Mouse (Mus musculus): ENCODE measurements around the gene Alad.

Gene Alad

DNA sequence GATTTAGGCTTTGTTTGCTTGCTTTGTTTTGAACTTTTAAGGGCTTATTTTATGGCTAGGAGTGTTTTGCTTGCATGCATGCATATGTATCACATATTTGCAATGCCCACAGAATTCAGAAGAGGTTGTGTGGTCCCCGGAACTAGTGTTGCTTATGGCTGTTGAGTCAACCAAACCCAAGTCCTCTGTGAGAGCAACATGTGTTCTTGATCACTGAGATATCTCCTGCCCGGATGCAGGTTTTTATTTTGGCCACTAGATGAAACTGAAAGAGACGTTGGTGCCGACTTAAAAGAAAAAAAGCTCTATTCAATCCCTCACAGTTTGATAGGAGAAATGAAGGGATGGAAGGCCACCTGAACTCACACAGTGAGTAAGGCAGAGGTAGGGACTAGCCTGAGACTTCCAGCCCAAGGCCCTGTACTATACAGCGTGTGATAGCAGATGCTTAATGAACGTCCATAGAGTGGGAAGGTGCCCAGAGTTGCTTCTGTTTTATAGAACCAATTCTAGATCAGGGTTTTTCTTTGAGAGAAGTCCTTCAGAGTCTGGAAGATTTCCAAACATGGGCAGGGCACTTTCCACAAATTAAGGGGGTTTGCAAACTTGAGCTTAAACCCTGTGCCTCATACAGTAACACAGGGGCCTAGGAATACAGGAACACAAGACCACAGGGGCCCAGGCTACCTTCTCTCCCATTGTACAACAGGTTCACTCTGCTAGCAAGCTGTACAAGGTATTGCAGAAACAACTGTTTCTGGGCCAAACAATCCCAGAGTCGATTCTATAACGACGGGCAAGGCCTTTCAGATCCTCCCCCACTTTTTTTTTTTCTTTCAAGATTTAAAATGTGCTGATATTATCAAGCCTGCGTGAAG, 1.9 kb downstream of the Alad start:
- DNase-seq (ENCODE audit: low read depth, low spot score), result no peak

DNA sequence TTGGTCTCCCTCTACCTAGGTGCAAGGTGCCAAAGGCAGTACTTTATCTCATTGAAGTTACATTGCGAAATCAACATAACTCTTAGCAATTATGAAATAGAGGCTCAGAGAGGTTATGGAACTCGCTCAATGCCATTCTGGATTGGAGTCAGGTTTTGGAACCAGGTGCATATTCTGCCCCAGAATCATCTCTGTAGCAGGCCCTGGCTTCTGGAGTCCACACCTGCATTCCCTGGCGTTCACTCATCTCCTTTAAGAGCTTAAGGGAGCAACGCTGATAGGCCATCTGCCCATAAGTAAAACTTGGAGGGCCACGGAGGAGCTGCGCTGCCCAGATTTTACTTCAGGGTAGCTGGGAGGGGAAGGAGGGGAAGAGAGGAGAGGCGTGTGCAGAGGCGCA, 2.7 kb downstream of the Alad start:
- DNase-seq (ENCODE audit: low read depth, low spot score), result no peak

DNA sequence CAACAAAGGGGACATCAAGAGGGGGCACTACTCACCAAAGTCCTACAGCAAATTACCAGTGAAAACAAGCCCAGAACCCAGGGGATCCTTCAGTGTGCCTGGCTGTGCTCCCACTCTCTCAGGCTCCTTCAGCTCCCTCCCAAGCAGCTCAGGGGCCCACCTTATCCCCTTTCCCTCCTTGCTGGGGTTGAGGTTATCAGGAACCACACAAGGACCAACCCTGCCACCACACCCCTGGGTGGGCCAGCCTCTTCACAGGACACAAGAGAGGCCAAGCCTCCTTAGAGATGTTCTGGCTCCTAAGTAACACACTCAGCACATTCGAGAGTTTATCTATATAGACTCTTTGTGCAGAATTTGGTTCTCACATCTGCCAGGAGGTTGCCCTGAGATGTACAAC, 3.1 kb downstream of the Alad start:
- no peak for DNase-seq (ENCODE audit: low read depth, low spot score)

DNA sequence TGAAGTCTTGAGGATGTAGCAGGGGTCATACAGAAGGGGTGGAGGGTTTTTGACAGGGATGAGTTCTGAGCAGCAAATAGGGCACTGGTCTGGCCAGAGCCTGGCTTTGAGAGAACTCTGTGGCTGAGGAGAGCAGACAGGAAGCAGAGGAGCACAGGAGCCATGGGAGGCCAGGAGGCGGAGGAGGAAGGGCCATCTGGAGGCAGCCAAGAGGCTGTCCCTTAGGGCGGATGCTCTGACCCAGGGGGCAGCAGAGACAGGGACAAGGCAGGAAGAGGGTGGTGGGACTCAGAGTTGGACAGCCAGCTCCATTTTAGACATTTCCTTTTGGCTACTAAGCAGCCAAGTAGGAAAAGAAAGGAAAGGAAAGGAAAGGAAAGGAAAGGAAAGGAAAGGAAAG, 3.6 kb downstream of the Alad start:
- DNase-seq (ENCODE audit: low read depth, low spot score), result no peak

DNA sequence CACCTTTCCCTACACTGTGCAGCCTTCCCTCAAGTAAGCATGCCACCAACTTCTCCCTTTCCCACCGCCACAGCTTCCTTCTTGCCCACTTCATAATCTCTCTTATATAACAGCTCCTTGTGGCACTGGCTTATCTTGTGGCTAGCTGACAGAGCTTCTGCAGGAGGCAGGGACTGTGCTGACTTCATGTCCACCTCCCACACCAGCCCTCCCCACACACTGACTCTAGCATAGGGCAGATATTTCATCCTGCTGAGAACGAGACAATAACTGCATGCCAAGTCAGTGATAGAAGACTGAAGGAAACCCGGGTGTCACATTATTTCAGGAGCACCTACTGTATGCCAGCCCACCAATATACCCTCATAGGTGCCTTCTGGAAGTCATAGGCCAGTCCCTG, 4.2 kb downstream of the Alad start:
- DNase-seq (ENCODE audit: low read depth, low spot score), result no peak

DNA sequence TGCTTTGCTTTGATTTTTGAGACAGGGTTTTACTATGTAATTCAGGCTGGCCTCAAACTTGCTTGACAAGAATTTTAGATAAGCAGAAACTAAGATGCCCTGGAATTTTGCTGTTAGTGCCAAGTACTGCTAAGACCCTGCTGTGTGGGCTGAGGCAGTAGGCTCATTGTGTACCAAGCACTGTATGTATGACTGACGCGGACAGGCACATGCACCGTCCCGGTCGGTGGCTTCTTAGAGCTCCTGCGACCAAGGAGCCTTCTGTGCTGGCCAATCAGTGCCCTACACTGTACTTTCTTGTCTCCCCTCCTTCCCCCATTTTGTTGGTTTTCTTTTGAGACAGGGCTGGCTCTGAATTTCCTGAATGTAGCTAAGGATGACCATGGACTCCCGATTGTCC, 4.7 kb downstream of the Alad start:
- DNase-seq (ENCODE audit: low read depth, low spot score), result no peak

DNA sequence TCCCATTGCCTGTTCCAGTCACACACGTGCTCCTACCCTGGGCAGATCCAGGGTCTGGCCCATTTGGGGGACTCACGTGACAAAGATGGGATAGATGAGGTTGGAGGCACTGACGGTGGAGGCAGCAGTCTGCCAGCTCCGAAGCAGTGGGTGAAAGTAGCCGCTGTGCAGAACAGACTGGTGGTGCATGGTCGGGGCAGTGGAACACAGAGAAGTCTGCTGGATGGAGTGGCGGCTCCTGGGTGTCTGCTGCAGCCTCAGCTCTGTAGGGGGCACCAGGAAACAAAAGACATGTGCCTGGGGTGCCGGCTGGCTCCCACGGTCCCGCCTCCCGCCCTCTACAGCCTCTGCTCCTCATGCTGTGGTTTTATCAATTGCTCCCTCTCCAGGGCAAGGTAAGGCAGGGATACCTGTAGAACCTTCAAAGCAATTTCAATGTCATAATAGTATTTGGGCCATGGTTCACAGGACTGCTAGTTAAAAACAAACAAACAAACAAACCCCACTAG, 5.7 kb downstream of the Alad start:
- DNase-seq (ENCODE audit: low read depth, low spot score), result no peak

DNA sequence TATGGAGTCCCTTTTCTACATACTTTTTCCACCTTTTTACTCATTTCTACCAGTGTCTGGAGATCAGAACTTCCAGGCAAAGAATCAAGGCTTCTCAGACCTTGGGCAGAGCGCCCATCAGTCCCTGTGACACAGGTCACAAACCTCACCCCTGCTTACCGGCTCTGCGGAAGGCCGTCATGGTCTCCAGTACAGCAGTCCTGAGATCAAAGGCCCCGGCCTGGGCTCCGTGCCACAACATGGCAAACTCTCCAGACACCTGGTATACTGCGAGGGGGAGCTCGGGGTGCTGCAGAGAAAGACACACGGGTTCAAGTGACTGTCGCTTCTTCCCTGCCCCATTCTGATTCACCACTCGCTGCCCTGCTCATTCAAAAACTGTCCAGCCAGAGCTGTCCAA, 9.8 kb downstream of the Alad start:
- DNase-seq (ENCODE audit: low read depth, low spot score), result no peak

DNA sequence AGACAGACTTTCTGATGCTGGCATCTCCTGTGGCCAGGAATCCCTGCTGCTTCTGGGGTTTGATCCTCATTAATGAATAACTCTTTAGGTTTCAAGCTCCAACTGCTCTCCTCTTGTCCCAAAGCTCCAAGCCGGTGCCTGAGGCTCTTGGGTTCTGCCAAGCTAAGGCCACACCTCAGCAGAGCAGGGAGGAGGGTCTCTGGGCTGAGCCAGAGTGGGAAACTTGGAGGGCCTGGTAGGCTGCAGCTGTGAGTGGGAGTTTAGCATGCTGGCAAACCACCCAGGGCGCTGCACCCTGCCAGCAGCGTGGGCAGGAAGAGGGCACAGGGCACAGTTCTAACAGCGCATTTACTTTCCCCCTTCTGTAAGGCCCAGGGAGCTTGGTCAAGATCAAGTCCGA, 10.9 kb downstream of the Alad start:
- no peak for DNase-seq (ENCODE audit: low read depth, low spot score)

DNA sequence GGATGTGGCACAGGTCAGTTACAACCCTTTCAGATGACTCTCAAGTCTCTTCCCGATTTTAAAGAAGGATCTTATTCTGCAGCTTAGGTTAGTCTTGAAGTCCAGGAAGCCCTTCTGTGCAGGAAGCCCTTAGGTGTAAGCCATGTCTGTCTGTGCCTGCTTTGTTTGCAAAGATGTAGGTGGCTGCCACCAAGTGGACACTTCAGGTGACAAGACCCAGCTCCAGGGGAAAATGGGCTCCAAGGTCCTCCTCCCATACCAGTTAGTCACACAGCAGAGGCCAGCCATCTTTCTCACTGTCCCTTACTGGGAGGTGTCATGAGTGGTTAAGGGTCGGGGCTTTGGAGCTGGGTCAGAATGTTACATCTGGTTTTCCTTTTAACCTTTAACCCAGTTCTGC, 12.9 kb downstream of the Alad start:
- peak; percentile 69 for DNase-seq (ENCODE audit: low read depth, low spot score)

DNA sequence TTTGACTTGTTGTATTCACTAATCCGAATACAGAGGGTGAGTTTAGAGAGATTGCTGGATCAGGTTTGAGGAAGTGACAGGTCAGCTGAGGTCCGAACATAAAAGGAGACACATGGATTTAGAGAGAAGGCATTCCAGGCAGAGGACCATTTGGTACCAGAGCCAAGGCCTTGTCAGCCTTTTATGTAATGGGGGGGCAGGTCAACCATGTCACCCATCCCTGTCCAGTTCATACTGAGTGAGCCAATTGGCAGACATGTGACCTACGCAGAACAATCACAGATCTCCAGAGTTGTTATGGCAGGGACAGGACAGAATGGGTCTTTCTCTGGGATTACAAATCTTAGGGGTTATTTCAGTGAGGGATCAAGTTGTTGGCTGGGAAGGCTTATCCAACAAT, 13.7 kb downstream of the Alad start:
- no peak for DNase-seq (ENCODE audit: low read depth, low spot score)

DNA sequence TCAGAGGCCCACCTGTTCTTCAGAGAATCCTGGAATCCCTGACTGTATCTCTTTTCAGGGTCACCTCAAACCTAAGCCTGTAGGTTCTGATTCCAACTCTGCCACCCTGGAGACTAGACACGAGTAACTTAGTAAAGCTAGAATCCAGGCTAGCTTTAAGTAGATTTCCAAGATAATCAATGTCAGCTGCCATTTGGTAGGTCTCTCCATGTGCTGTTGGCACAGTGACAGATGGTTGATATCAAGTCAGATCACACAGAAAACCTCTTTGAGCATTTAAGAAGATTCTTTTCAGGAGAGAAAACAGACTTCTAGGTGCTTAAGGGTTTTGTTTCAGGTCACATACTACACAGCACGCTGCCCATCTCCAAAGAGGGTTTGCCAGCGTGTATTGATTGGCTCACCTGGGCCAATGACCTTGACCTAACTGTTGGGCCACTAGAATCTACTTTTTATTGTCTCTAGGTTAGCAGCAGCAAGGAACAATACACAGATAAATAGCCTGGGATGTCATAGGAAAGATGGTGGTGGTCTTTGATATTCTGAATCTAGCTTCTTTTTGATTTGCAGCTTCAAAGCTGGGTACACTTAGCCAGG, 16.2 kb downstream of the Alad start, which contains the start of gene Hdhd3:
Hdhd3 (minus strand) TSS at position 94 of the 597 bp plus-strand sequence.
- DNase-seq (ENCODE audit: low read depth, low spot score), result no peak

DNA sequence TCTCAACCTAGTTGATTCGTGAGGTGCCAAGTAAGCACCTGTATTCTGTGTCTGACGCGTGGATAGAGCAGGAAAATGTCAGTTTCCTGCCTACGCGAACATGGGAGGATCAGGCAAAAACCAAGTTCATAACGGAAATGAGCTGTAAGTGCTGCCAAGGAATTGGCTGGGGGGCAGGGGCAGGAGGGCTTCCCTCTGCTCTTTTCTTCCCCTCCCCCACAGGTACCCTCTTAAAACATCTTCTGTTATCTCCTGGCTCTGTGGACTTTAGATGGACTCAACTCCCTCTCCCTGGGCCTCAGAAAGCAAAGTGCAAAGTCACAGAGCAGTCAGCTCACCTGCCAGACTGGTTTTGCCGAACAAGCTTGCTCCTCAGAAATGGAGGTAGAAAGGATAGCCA, 16.7 kb downstream of the Alad start:
- DNase-seq (ENCODE audit: low read depth, low spot score), result peak; percentile 41

DNA sequence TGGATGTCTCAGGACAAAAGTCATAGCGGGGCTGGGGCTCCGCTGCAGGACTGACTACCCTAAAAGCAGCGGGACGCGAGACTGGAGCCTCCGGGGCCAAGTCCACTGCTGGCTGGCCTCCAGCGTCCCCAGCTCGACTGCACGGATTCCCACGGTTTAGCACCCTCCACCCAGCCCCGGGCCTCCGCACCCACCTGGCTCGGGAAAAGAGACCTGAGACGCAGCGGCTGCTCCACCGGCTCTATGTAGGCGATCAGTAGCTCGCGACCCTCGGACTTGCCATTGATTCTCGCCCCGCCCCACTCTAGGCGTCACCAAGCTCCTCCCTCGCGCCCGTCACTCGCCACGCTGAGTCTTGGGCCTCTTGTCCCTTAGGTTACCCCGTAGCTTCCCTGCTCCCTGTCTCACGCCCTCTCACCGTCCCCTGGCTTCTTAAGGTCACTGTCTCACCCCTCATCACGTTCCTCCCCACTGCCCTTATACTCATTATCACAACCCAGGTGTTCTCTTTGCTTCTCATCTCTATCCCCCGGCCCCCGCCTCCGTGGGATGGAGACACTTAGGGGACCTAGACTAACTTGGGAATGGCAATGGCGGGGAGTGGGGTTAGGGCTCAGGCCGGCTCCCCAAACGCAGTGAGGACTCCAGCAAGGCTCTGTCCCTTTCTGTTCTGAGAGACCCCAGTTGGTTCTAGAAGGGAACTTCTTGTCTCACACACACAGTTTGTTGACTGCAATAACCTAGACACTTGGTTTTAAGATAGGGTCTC, 17.6 kb downstream of the Alad start:
- DNase-seq (ENCODE audit: low read depth, low spot score), result peak; percentile 81

DNA sequence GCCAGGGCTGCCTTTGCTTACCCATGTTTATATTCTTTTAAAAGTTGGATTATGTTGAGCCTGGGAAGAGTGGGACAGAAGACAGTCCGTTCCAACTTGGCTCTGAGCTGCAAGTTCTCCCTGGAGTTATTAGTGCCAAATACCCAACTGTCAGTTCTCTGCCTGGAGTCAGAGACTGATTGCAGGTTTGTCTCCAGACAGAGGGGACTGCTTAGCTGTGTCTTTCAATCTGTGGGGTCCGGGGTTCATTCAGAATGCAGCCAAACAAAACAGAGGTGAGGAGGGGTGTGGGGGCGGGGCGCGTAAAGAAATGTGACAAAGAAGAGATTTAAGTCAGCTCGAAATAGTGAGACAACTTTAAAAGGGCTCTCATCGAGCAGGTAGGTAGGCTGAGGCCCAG, 18.2 kb downstream of the Alad start:
- DNase-seq (ENCODE audit: low read depth, low spot score), result no peak

DNA sequence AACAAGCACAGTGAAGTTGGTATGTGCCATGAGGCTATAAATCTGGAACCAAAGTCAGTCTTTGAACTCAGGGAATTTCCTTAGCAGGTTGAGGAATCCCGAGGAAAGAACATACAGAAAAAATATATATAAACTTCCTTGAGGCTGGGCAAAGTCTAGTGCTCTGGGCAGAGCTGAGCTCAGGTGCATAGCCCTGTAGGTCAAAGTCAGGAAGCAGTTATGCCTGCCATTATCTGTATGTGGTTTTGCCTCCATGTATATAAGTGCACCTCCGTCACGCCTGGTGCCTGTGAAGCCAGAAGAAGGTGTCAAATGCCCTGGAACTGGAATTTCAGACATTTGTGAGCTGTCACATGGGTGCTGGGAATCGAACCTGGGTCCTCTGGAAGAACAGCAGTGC, 18.9 kb downstream of the Alad start:
- DNase-seq (ENCODE audit: low read depth, low spot score), result no peak

DNA sequence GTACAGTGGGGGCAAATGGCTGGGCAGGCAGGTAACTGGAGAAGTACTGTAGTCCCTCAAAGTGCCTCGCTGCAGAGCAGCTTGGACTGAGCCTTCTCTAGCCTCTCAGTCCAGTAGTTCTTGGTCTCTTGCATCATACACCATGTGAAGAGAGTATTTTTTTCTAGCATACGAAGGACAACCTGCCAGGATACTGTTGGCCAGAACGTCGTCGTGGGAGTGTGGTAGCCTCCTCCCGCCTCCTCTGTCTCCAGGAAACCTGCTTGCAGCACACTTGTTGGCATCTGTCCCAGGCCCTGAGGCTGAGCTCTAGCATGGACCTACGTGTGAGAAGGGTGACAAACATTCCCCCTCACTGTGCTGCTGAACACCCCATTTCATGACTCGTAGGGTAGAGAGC, 22.9 kb downstream of the Alad start:
- no peak for DNase-seq (ENCODE audit: low read depth, low spot score)

DNA sequence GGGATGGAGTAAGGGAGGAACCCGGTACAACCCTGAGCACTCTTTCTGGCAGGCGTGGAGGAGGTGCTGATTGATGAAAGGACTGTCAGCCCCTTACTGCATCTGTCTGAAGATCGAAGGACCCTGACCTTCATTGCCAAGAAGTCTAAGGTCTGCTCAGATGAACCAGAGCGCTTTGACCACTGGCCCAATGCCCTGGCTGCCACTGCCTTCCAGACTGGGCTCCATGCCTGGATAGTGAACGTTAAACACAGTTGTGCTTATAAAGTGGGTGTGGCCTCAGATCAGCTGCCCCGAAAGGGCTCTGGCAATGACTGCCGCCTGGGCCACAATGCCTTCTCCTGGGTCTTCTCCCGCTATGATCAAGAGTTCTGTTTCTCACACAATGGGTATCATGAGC, 23.8 kb downstream of the Alad start:
- DNase-seq (ENCODE audit: low read depth, low spot score), result no peak

DNA sequence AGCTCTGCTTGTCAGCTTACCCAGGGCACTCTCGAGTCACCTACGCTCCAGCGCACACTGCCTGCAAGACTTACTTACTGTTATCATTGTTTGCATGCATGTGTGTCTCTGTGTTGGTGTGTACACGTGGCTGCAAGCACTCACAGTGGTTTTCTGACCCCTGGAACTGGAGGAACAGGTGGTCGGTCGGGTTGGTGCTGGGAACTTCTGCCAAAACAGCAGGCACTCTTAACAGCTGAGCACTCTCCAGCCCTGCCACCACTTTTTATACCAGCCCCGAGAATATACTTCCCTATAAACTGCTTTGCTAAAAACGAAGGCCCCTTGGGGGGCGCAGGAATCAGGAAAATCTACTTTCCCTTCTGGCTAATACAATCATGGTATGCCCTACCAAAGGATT, 25.5 kb downstream of the Alad start:
- DNase-seq (ENCODE audit: low read depth, low spot score), result no peak

DNA sequence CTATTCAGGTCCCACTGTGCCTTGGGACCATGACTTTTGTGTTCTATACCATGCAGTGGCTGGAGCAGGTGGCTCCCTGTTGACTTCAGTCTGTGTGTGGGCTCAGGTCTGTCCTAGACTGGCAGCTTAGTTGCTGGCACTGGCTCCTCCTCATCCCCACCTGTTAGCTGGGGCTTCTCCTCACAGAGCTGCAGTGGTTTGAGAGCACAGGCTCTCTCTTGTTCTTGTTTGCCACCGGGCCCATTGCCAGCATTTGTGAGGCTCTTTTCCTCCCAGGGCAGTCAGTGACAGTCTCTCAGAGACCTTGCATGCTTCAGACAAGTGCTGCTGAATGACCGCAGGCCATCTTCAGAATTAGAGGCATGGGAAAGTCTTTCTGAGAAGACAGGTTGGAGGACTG, 27.0 kb downstream of the Alad start:
- no peak for DNase-seq (ENCODE audit: low read depth, low spot score)

DNA sequence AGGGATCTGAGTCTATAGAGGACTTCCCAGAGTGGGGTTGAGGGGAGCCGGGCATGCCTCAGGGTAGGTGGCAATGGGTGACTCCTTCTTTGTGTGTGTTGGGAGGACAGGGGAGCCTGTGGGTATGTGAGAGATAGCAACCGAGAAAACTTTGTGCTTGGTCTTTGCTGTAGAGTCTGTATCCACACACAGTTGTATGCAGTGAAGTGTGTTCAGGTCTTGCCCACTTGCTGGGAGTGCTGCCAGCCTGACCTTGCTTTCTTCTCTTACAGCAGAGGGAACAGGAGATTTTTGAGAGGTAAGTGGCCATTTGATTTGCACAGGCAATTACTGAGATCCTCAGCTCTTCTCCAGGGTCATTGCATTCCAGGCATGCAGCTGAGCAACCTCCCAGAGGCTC, 31.8 kb downstream of the Alad start:
- no peak for DNase-seq (ENCODE audit: low read depth, low spot score)

DNA sequence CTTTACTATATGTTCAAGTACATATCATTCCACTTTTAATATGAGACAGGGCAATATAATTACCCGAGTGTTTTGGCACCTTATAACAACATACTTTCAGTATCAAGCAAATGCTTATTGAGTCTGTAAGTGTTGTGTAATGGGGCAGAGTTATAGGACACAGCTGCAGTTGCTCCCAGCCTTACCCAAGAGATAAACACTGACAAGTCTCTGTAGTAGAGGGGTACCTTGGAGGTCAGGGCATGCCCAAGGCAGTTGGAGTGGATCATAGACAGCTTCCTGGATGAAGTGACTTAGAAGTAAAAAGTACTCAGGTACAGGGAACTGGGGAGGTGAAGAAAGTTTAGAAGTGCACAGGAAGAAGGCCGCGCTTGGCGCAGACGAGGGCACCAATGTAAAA, 32.5 kb downstream of the Alad start:
- no peak for DNase-seq (ENCODE audit: low read depth, low spot score)

Measured in CD4-positive, CD25-positive, alpha-beta regulatory T cell, adult 2 months (primary cell).